Mouse (Mus musculus): ENCODE results near the gene Slc6a12. TPM values are rescaled to one million over a fixed set of nuclear protein-coding genes. Genes with fewer than 3 reads are reported as not detected.

Slc6a12 gene
- total RNA-seq (2014; rRNA removed) = 80.5 and 86.8 TPM in 2 replicates
- polyA plus RNA-seq (2012; rRNA removed) = 150 and 172 TPM in 2 replicates

GRCm38 (mm10) chr6:121343026-121343770 lies at the start of gene Slc6a12:
Slc6a12 (plus strand) TSS chr6:121343076.
- no peak for DNase-seq (ENCODE audit: extremely low read depth, low read depth, low spot score)
- WGBS = 90% methylated on average over 15 of the region's 15 CpGs
- TF ChIP-seq CTCF (IDR thresholded peaks at IDR 0.05; ENCODE audit: low read depth, low read length) (no peak), POLR2A (IDR thresholded peaks at IDR 0.05; ENCODE audit: extremely low read depth, insufficient read depth, low read length) (no peak)
- H3K27me3 ChIP-seq (ENCODE audit: control insufficient read depth, insufficient read depth, low read length) = no peaks in the 10 kb centered on the region
- no peak within 1 kb of the TSS for H3K27ac ChIP-seq (replicated peaks; ENCODE audit: insufficient read depth, low read depth, low read length)
- H3K4me3 ChIP-seq (ENCODE audit: insufficient read depth, low read depth, low read length) = no peak within 1 kb of the TSS
- H3K79me2 ChIP-seq (ENCODE audit: control insufficient read depth, insufficient read depth, low read length) = no peaks in the 10 kb centered on the region; the same call in 1 of the 2 replicates
- H3K4me1 ChIP-seq (ENCODE audit: control insufficient read depth, insufficient read depth, low read length) = peaks cover 20% of the 10 kb centered on the region
- 0 out of 2 replicates have a peak, but pooled peaks cover 2% of the 10 kb centered on the region for H3K36me3 ChIP-seq (ENCODE audit: control insufficient read depth, insufficient read depth, low read length)
- H3K9ac ChIP-seq (ENCODE audit: low read depth, low read length) = no peak within 1 kb of the TSS

GRCm38 (mm10) chr6:121299317-121299716 lies 43.6 kb upstream of the Slc6a12 start:
- 0 out of 2 replicates have a peak, but pooled peaks cover 4% of the 10 kb centered on the region for H3K79me2 ChIP-seq (ENCODE audit: control insufficient read depth, insufficient read depth, low read length)
- 34% methylated on average over 7 of the region's 7 CpGs for WGBS
- H3K9ac ChIP-seq (ENCODE audit: low read depth, low read length) = no peak overlapping the region
- peak; percentile 65 for DNase-seq (ENCODE audit: extremely low read depth, low read depth, low spot score)
- TF ChIP-seq CTCF (IDR thresholded peaks at IDR 0.05; ENCODE audit: low read depth, low read length) (no peak), POLR2A (IDR thresholded peaks at IDR 0.05; ENCODE audit: extremely low read depth, insufficient read depth, low read length) (no peak)
- no peak overlapping the region for H3K4me3 ChIP-seq (ENCODE audit: insufficient read depth, low read depth, low read length)
- peaks cover 16% of the 10 kb centered on the region for H3K4me1 ChIP-seq (ENCODE audit: control insufficient read depth, insufficient read depth, low read length)
- H3K27ac ChIP-seq (replicated peaks; ENCODE audit: insufficient read depth, low read depth, low read length) = peak overlapping the region; percentile 5; the same call in 1 of the 2 replicates
- H3K36me3 ChIP-seq (ENCODE audit: control insufficient read depth, insufficient read depth, low read length) = no peaks in the 10 kb centered on the region
- no peaks in the 10 kb centered on the region for H3K27me3 ChIP-seq (ENCODE audit: control insufficient read depth, insufficient read depth, low read length)

GRCm38 (mm10) chr6:121299954-121300353 lies 42.9 kb upstream of the Slc6a12 start, which contains the start of gene Slc6a13:
Slc6a13 (plus strand) TSS chr6:121300227.
- peaks cover 16% of the 10 kb centered on the region for H3K4me1 ChIP-seq (ENCODE audit: control insufficient read depth, insufficient read depth, low read length)
- peak; percentile 90 for DNase-seq (ENCODE audit: extremely low read depth, low read depth, low spot score)
- H3K79me2 ChIP-seq (ENCODE audit: control insufficient read depth, insufficient read depth, low read length) = 0 out of 2 replicates have a peak, but pooled peaks cover 4% of the 10 kb centered on the region
- H3K4me3 ChIP-seq (ENCODE audit: insufficient read depth, low read depth, low read length) = peak within 1 kb of the TSS; percentile 44
- peak within 1 kb of the TSS; percentile 66 for H3K9ac ChIP-seq (ENCODE audit: low read depth, low read length)
- TF ChIP-seq CTCF (IDR thresholded peaks at IDR 0.05; ENCODE audit: low read depth, low read length) (no peak), POLR2A (IDR thresholded peaks at IDR 0.05; ENCODE audit: extremely low read depth, insufficient read depth, low read length) (no peak)
- 5% methylated on average over 11 of the region's 11 CpGs for WGBS
- no peaks in the 10 kb centered on the region for H3K27me3 ChIP-seq (ENCODE audit: control insufficient read depth, insufficient read depth, low read length)
- peak within 1 kb of the TSS; percentile 78 for H3K27ac ChIP-seq (replicated peaks; ENCODE audit: insufficient read depth, low read depth, low read length)
- no peaks in the 10 kb centered on the region for H3K36me3 ChIP-seq (ENCODE audit: control insufficient read depth, insufficient read depth, low read length)

- Histone ChIP-seq H3K9ac (ENCODE audit: low read depth, low read length) (peak overlapping the region; percentile 66), H3K4me1 (ENCODE audit: control insufficient read depth, insufficient read depth, low read length) (peaks cover 16% of the 10 kb centered on the region), H3K36me3 (ENCODE audit: control insufficient read depth, insufficient read depth, low read length) (no peaks in the 10 kb centered on the region), H3K79me2 (ENCODE audit: control insufficient read depth, insufficient read depth, low read length) (0 out of 2 replicates have a peak, but pooled peaks cover 4% of the 10 kb centered on the region), H3K27ac (replicated peaks; ENCODE audit: insufficient read depth, low read depth, low read length) (peak overlapping the region; percentile 78), H3K4me3 (ENCODE audit: insufficient read depth, low read depth, low read length) (peak overlapping the region; percentile 44), H3K27me3 (ENCODE audit: control insufficient read depth, insufficient read depth, low read length) (no peaks in the 10 kb centered on the region)
- peak; percentile 93 for DNase-seq (ENCODE audit: extremely low read depth, low read depth, low spot score)
- WGBS = 16% methylated on average over 9 of the region's 9 CpGs
- TF ChIP-seq CTCF (IDR thresholded peaks at IDR 0.05; ENCODE audit: low read depth, low read length) (no peak), POLR2A (IDR thresholded peaks at IDR 0.05; ENCODE audit: extremely low read depth, insufficient read depth, low read length) (no peak)
These were observed 42.4 kb upstream of the Slc6a12 start for GRCm38 (mm10) chr6:121300504-121300903.

- TF ChIP-seq CTCF (IDR thresholded peaks at IDR 0.05; ENCODE audit: low read depth, low read length) = no peak
- TF ChIP-seq POLR2A (IDR thresholded peaks at IDR 0.05; ENCODE audit: extremely low read depth, insufficient read depth, low read length) = no peak
- Histone ChIP-seq H3K4me1 (ENCODE audit: control insufficient read depth, insufficient read depth, low read length) (peaks cover 37% of the 10 kb centered on the region), H3K36me3 (ENCODE audit: control insufficient read depth, insufficient read depth, low read length) (no peaks in the 10 kb centered on the region), H3K4me3 (ENCODE audit: insufficient read depth, low read depth, low read length) (peak overlapping the region; percentile 52), H3K9ac (ENCODE audit: low read depth, low read length) (peak overlapping the region; percentile 87), H3K27me3 (ENCODE audit: control insufficient read depth, insufficient read depth, low read length) (no peaks in the 10 kb centered on the region), H3K79me2 (ENCODE audit: control insufficient read depth, insufficient read depth, low read length) (peaks cover 6% of the 10 kb centered on the region; the same call in 1 of the 2 replicates), H3K27ac (replicated peaks; ENCODE audit: insufficient read depth, low read depth, low read length) (peak overlapping the region; percentile 100)
- peak; percentile 93 for DNase-seq (ENCODE audit: extremely low read depth, low read depth, low spot score)
- WGBS = 16% methylated on average over 10 of the region's 10 CpGs
These were observed 39.2 kb upstream of the Slc6a12 start for GRCm38 (mm10) chr6:121303466-121304220.
